Mouse (Mus musculus) heart, adult 11 months (tissue): ENCODE measurements at regions not wholly inside any gene's neighbourhood (a gene's known extent, or its start where the extent isn't known, plus 50 kb on each side); places are given as distances from the start of the nearest gene placed in this dataset.
A peak's percentile ranks its signal among the peaks of the same experiment; 100 is the strongest.
"Not testable (repeated sequence)": the region's sequence is repeated elsewhere in the genome, so short reads cannot be mapped to it uniquely, and the experiment has no call there.

Experiments used
- DNase-seq: peaks from one replicate; pipeline ENCODE4 v3.0.0; 2022

- DNase-seq, result not testable (repeated sequence)
These were observed 94.6 kb upstream of the Spin2g start for GRCm38 (mm10) chrX:34333150-34333549.

- DNase-seq, result peak; percentile 66
These were observed 86.6 kb upstream of the Spin2g start for GRCm38 (mm10) chrX:34325173-34325572.

- DNase-seq, result not testable (repeated sequence)
These were observed 79.2 kb upstream of the Spin2g start for GRCm38 (mm10) chrX:34317727-34318126.

GRCm38 (mm10) chrX:34314139-34314538 lies 75.6 kb upstream of the Spin2g start:
- DNase-seq, result not testable (repeated sequence)
